Mouse (Mus musculus) neutrophil, adult 83 days (primary cell): Measurements from ENCODE around the gene Dmac1. TPM values are rescaled to one million over a fixed set of nuclear protein-coding genes. Genes with fewer than 3 reads are reported as not detected.

Experiments used
- total RNA-seq, 2 experiments: library from RNA; stranded (reverse); gene quantifications; one replicate each; pipeline ENCODE4 v1.2.4; 2023

Gene Dmac1
- total RNA-seq, result 10 to 100 TPM; 19.6 to 24.1 TPM

DNA sequence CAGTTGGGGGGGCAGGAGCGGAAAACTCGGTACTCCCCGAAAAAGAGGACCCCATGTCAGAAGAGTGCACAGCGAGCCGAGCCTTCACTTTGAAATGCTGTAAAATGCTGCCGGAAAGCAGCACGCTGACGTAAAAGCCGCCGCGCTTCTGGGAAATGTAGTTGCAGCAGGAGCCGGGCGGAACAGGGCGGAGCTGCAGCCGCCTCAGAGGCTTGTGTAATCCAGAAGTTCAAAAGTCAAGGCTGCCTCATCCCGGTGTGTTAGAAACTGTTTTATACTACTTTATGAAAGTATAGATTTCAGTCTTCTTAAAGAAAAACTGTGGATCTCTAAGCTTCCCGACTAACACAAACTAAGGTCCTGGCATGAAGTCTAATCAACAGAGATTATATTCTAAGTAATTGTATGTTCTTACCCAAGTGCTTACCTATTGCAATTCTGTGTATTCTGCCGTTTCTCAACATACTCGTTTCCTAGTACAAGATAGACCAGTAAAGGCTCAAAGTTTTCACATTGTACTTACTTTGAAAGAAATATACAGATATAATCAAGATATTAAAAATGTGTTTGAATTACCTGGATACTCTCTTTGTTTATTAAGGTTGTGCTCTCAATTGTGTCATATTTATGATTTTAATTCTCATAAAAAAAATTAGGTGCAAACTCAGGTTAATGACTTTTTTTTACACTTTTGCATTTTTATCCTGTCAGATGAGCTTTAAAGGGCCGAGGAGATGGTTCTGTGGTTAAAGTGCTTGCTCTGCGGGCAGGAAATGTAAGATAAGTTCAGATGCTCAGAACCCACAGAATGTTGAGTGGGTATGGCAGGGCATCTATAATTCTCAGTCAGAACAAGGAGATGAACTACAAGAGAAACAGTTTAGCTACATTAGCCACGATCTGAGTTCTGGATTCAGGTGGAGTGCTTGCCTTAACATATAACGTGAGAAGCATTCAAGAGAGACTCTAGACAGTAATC is at the start of gene Dmac1:
Gene Dmac1 (minus strand): TSS at position 109 of the 979 bp plus-strand sequence.

